Mouse (Mus musculus): ENCODE measurements around the gene Gga1.
"Not testable (repeated sequence)": the region's sequence is repeated elsewhere in the genome, so short reads cannot be mapped to it uniquely, and the experiment has no call there.

Gene Gga1

GRCm38 (mm10) chr15:78873803-78874435 is 3.1 kb upstream of the Gga1 start:
- DNase-seq (ENCODE audit: extremely low read depth, low read depth, low spot score), result no peak

- DNase-seq (ENCODE audit: extremely low read depth, low read depth, low spot score), result no peak
Observed at GRCm38 (mm10) chr15:78874989-78875388, 2.0 kb upstream of the Gga1 start.

GRCm38 (mm10) chr15:78875537-78875936 is 1.5 kb upstream of the Gga1 start:
- no peak for DNase-seq (ENCODE audit: extremely low read depth, low read depth, low spot score)

- DNase-seq (ENCODE audit: extremely low read depth, low read depth, low spot score), result peak; percentile 96
Observed at GRCm38 (mm10) chr15:78876258-78876696, 713 bp upstream of the Gga1 start.

- no peak for DNase-seq (ENCODE audit: extremely low read depth, low read depth, low spot score)
Observed at GRCm38 (mm10) chr15:78877810-78878390, 910 bp downstream of the Gga1 start.

- DNase-seq (ENCODE audit: extremely low read depth, low read depth, low spot score), result not testable (repeated sequence)
Observed at GRCm38 (mm10) chr15:78878792-78879516, 2.0 kb downstream of the Gga1 start.

GRCm38 (mm10) chr15:78880432-78880831 is 3.4 kb downstream of the Gga1 start:
- DNase-seq (ENCODE audit: extremely low read depth, low read depth, low spot score), result no peak

- no peak for DNase-seq (ENCODE audit: extremely low read depth, low read depth, low spot score)
Observed at GRCm38 (mm10) chr15:78881828-78882227, 4.8 kb downstream of the Gga1 start.

GRCm38 (mm10) chr15:78889401-78889853 is 12.4 kb downstream of the Gga1 start:
- DNase-seq (ENCODE audit: extremely low read depth, low read depth, low spot score), result no peak

GRCm38 (mm10) chr15:78892440-78892839 is 15.4 kb downstream of the Gga1 start:
- no peak for DNase-seq (ENCODE audit: extremely low read depth, low read depth, low spot score)

GRCm38 (mm10) chr15:78894726-78895125 is 17.7 kb downstream of the Gga1 start:
- no peak for DNase-seq (ENCODE audit: extremely low read depth, low read depth, low spot score)

GRCm38 (mm10) chr15:78895741-78896140 is 18.8 kb downstream of the Gga1 start:
- DNase-seq (ENCODE audit: extremely low read depth, low read depth, low spot score), result no peak

GRCm38 (mm10) chr15:78896149-78896548 is 19.2 kb downstream of the Gga1 start:
- peak; percentile 90 for DNase-seq (ENCODE audit: extremely low read depth, low read depth, low spot score)

- DNase-seq (ENCODE audit: extremely low read depth, low read depth, low spot score), result no peak
Observed at GRCm38 (mm10) chr15:78897488-78897887, 20.5 kb downstream of the Gga1 start.

GRCm38 (mm10) chr15:78898507-78899001 is 21.6 kb downstream of the Gga1 start:
- no peak for DNase-seq (ENCODE audit: extremely low read depth, low read depth, low spot score)

- no peak for DNase-seq (ENCODE audit: extremely low read depth, low read depth, low spot score)
Observed at GRCm38 (mm10) chr15:78899409-78899739, 22.4 kb downstream of the Gga1 start, which contains the start of gene Gm49510. Gene Gm49510, plus strand, starts transcription at chr15:78899667.

- DNase-seq (ENCODE audit: extremely low read depth, low read depth, low spot score), result no peak
Observed at GRCm38 (mm10) chr15:78899740-78900584, 23.0 kb downstream of the Gga1 start, which contains the start of gene Sh3bp1. Gene Sh3bp1, plus strand, starts transcription at chr15:78899768.

GRCm38 (mm10) chr15:78900585-78901421 is 23.8 kb downstream of the Gga1 start:
- no peak for DNase-seq (ENCODE audit: extremely low read depth, low read depth, low spot score)

- no peak for DNase-seq (ENCODE audit: extremely low read depth, low read depth, low spot score)
Observed at GRCm38 (mm10) chr15:78901422-78901789, 24.4 kb downstream of the Gga1 start.

- DNase-seq (ENCODE audit: extremely low read depth, low read depth, low spot score), result no peak
Observed at GRCm38 (mm10) chr15:78903243-78903642, 26.3 kb downstream of the Gga1 start.

Measured in fat pad, adult 2 months (tissue).